Mouse (Mus musculus) CH12.LX (cell line): ENCODE measurements around the gene Papss2.

ENCODE experiments used
- CTCF ChIP-seq, 2 experiments: IDR thresholded peaks in 1 of 2; conservative IDR thresholded peaks in 1 of 2; 2 replicates each; pipeline ENCODE4 v1.5.1; 2011 to 2012; ENCODE audit warnings: low read depth in 2 of 2, low read length in 2 of 2, improper control_type of control experiment in 1 of 2, inconsistent platforms in 1 of 2, mild to moderate bottlenecking in 1 of 2, moderate library complexity in 1 of 2
- E2F4 ChIP-seq: IDR thresholded peaks from 2 replicates; pipeline ENCODE4 v1.6.1; 2011; ENCODE audit warnings: low read depth, low read length, improper control_type of control experiment; ENCODE audit not compliant: insufficient replicate concordance
- JUND ChIP-seq: conservative IDR thresholded peaks from 2 replicates; pipeline ENCODE4 v1.6.1; 2011; ENCODE audit warnings: low read depth, low read length, improper control_type of control experiment
- PAX5 ChIP-seq: IDR thresholded peaks from 2 replicates; pipeline ENCODE4 v1.6.1; 2012; ENCODE audit warnings: low read length, inconsistent platforms, mixed read lengths
- POLR2A ChIP-seq: IDR thresholded peaks from 2 replicates; pipeline ENCODE4 v1.6.1; 2011; ENCODE audit warnings: low read depth, mild to moderate bottlenecking, improper control_type of control experiment, low read length
- RAD21 ChIP-seq: IDR thresholded peaks from 2 replicates; pipeline ENCODE4 v1.6.1; 2011; ENCODE audit warnings: low read depth, mild to moderate bottlenecking, low read length, improper control_type of control experiment, moderate library complexity
- UBTF ChIP-seq: IDR thresholded peaks from 2 replicates; pipeline ENCODE4 v1.6.1; 2012; ENCODE audit warnings: low read depth, mild to moderate bottlenecking, inconsistent platforms, low read length, improper control_type of control experiment, moderate library complexity
- USF1 ChIP-seq: IDR thresholded peaks from 2 replicates; pipeline ENCODE4 v1.6.1; 2014; ENCODE audit warnings: low read depth, mild to moderate bottlenecking, inconsistent platforms, low read length, improper control_type of control experiment

DNA sequence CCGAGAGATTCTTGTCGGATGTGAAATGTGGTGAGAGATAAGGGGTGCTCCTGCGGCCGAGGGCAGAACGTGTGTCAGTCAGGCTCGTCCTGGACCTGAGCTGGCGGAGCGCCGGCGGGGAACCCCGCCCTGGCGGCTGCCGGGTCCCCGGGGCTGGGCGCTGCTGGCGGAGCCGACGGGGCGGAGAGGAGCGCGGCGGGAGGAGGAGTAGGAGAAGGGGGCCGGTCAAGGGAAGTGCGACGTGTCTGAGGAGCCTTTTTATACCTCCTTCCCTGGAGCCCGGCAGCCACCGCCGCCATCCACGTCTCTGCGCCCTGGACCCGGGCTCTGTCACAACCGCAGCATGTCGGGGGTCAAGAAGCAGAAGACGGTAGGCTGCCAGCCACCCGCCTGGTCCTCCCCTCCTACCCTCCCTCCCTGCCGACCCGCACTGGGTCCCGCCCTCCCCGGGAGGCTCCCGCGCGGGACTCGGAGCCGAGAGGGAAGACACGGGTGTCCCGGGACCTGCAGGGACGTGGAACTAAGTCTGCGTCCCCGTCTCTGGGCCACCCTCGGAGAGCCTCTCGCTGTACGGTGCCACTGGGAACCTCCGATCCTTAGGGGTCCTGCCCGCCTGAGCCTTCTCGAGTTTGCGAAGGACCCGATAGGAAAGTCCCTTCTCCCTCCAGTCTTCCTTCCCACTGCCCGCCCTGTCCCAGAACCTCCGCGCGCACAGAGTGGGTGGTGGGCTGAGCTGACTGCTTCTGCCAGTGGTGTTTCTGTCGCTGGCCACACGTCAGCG lies at the start of gene Papss2:
- TF ChIP-seq USF1 (no peak), CTCF (conservative IDR thresholded peaks at IDR 0.05 in 1 of 2, IDR thresholded peaks at IDR 0.05 in 1 of 2; ENCODE audit: low read depth in 2 of 2, low read length in 2 of 2) (no peak), E2F4 (no peak), PAX5 (no peak), JUND (no peak), UBTF (peak; percentile 82), POLR2A (no peak), RAD21 (no peak)
